Mouse (Mus musculus): Measurements from ENCODE around the gene Fkbp8.

GRCm38 (mm10) chr8:70555079-70555747, 27.7 kb downstream of the Fkbp8 start:
- TF ChIP-seq CTCF (IDR thresholded peaks at IDR 0.05; ENCODE audit: extremely low read depth, insufficient read length, insufficient replicate concordance, low read depth, low read length) (no peak), POLR2A (IDR thresholded peaks at IDR 0.05; ENCODE audit: low read depth, low read length) (no peak)

Data from small intestine, adult 2 months (tissue).